Mouse (Mus musculus): ENCODE data around the gene Zan.
"Not testable (repeated sequence)": the region's sequence is repeated elsewhere in the genome, so short reads cannot be mapped to it uniquely, and the experiment has no call there.

The Zan gene

GRCm38 (mm10) chr5:137433889-137434288 is 43.0 kb downstream of the Zan start:
- in situ Hi-C loops (cut with MboI; ENCODE audit: low pct_unique_long_range_greater_than_20kb in 1 of 2, low sequenced_read_pairs in 2 of 2, unreplicated experiment in 1 of 2) = no loop called here

DNA sequence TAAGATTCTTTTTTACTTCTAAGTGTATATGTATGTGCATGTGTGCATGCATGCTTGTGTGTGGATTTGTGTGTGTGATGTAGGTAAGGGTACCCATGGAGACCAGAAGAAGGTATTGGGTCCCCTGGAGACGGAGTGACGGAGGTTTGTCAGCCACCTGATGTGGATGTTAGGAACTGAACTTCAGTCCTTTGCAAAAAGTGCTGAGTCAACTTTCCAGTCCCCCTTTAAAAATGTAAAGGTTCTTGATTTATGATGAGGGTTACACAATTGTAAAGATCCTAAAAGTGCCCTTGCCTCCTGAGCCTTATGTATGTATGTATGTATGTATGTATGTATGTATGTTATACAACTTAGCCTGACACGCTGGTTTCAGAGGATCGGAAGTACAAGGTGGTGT is 46.5 kb downstream of the Zan start:
- in situ Hi-C loops (cut with MboI; ENCODE audit: low pct_unique_long_range_greater_than_20kb in 1 of 2, low sequenced_read_pairs in 2 of 2, unreplicated experiment in 1 of 2) = not testable (repeated sequence)

DNA sequence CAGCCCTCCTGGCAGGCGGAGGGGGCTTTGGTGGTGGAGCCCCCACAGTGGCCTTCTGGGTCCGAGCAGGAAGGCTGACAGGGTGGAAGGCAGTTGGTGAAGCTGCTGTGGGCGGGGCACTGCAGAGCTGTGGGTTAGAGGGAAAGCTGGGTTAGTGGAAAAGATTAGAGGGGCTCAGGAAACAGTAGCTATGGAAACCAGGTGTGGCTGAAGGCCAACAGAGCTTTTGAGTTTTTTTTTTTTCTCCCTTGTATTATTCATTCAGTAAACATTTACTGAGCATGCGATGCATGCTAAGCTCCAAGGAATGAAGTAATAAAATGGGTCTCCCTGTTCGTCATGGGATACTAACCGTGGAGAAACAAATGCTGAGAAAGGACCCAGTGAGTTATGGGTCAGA is 51.2 kb downstream of the Zan start:
- in situ Hi-C loops (cut with MboI; ENCODE audit: low pct_unique_long_range_greater_than_20kb in 1 of 2, low sequenced_read_pairs in 2 of 2, unreplicated experiment in 1 of 2) = no loop called here

DNA sequence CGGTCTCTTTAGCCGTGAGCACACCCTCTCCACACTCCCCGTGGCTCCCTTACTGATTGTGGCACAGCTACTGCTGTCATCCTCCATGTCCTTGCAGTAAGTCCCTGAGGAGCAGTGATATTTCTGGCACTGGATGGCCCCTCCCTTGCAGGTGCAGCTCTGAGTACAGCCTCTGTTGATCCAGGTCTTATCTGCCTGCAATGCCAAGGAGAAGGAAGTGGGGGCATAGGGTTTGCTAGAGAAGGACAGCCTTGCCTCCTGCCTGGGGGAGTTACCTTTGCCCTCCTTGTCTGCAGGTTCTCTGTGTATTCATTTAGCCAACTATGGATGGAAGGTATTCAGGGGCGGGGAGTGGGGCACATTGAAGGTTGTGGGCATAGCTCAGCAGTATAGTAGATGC is 57.0 kb downstream of the Zan start:
- in situ Hi-C loops (cut with MboI; ENCODE audit: low pct_unique_long_range_greater_than_20kb in 1 of 2, low sequenced_read_pairs in 2 of 2, unreplicated experiment in 1 of 2) = no loop called here

DNA sequence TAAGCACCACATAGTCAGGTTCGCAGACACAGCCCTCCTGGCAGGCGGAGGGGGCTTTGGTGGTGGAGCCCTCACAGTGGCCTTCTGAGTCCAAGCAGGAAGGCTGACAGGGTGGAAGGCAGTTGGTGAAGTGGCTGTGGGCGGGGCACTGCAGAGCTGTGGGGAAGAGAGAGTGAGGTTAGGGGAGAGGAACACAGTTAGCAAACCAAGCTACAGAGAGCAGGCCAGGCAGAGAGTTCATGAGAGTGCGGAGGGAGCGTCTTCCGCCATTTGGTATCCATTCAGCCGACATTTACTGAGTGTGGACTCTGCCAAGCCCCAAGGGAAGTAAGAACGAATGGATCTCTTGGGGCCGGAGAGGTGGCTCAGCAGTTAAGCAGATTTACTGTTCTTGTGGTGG is 57.8 kb downstream of the Zan start:
- in situ Hi-C loops (cut with MboI; ENCODE audit: low pct_unique_long_range_greater_than_20kb in 1 of 2, low sequenced_read_pairs in 2 of 2, unreplicated experiment in 1 of 2) = no loop called here

GRCm38 (mm10) chr5:137414253-137414652 is 62.6 kb downstream of the Zan start:
- in situ Hi-C loops (cut with MboI; ENCODE audit: low pct_unique_long_range_greater_than_20kb in 1 of 2, low sequenced_read_pairs in 2 of 2, unreplicated experiment in 1 of 2) = no loop called here

DNA sequence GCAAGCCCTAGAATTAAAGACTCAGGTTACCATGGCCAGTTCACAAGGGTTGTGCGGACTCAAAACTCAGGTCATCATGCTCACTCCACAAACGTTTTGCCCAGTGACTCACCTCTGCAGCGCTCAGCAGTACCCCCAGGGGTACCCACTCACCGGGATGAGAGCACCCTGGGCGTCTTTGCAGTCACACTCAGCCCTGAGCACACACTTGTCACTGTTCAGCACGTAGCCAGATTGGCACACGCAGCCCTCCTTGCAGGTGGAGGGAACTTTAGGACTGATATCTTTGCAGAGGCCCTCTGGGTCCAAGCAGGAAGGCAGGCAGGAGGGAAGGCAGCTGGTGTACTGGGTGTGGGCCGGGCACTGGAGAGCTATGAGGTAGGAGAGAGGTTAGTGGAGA is 65.6 kb downstream of the Zan start:
- in situ Hi-C loops (cut with MboI; ENCODE audit: low pct_unique_long_range_greater_than_20kb in 1 of 2, low sequenced_read_pairs in 2 of 2, unreplicated experiment in 1 of 2) = no loop called here

DNA sequence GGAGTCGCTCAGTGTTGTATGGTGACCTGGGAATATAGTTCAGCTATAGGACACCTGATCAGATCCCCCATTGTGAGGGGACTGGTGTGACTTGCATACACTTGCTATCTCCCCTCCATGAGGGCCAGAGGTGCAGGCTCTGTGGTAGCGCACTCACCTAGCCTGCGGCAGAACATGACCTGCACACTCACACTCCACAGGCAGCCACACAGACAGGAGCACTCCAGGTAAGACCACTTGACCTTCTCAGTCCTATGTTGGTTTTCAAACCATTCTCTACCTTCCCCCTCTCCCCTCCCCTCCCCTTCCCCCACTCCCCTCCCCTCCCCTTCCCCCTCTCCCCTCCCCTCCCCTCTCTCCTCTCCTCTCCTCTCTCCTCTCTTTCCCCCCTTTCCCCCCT is 66.3 kb downstream of the Zan start:
- in situ Hi-C loops (cut with MboI; ENCODE audit: low pct_unique_long_range_greater_than_20kb in 1 of 2, low sequenced_read_pairs in 2 of 2, unreplicated experiment in 1 of 2) = no loop called here

DNA sequence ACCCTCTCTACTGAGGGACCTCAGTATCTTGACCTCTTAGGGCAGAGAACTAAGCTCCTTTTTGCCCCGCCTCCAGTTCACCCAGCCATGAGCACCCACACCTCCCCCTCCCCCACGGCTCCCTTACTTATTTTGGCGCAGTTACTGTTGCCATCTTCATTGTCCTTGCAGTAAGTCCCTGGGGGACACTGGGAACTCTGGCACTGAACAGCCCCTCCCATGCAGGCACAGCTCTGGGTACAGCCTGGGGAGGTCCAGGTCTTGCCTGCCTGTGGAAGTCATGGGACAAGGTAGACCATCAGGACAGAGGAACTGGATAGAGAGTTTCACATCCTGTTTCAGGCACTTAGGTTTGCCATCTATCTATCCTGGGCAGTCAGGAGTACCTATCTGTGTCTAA is 66.8 kb downstream of the Zan start:
- in situ Hi-C loops (cut with MboI; ENCODE audit: low pct_unique_long_range_greater_than_20kb in 1 of 2, low sequenced_read_pairs in 2 of 2, unreplicated experiment in 1 of 2) = no loop called here

DNA sequence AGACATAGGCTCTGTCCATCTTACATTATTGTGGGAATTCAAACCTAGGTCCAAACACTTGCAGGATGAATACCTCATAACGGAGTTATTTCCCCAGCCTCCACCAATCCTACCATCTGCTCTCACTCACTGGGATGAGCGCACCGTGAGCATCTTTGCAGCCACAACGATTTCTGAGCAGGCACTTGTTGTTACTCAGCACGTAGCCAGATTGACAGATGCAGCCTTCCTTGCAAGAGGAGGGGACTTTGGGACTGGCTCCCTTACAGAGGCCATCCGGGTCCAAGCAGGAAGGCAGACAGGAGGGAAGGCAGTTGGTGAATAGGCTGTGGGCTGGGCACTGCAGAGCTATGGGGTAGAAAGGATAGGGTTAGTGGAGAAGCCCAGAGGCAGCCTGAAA is 67.4 kb downstream of the Zan start:
- in situ Hi-C loops (cut with MboI; ENCODE audit: low pct_unique_long_range_greater_than_20kb in 1 of 2, low sequenced_read_pairs in 2 of 2, unreplicated experiment in 1 of 2) = no loop called here

- in situ Hi-C loops (cut with MboI; ENCODE audit: low pct_unique_long_range_greater_than_20kb in 1 of 2, low sequenced_read_pairs in 2 of 2, unreplicated experiment in 1 of 2) = no loop called here
Observed at GRCm38 (mm10) chr5:137404081-137404480, 72.8 kb downstream of the Zan start.

- in situ Hi-C loops (cut with MboI; ENCODE audit: low pct_unique_long_range_greater_than_20kb in 1 of 2, low sequenced_read_pairs in 2 of 2, unreplicated experiment in 1 of 2) = no loop called here
Observed at GRCm38 (mm10) chr5:137394456-137394855, 82.4 kb downstream of the Zan start.

GRCm38 (mm10) chr5:137391641-137392040 is 85.2 kb downstream of the Zan start:
- in situ Hi-C loops (cut with MboI; ENCODE audit: low pct_unique_long_range_greater_than_20kb in 1 of 2, low sequenced_read_pairs in 2 of 2, unreplicated experiment in 1 of 2) = no loop called here

DNA sequence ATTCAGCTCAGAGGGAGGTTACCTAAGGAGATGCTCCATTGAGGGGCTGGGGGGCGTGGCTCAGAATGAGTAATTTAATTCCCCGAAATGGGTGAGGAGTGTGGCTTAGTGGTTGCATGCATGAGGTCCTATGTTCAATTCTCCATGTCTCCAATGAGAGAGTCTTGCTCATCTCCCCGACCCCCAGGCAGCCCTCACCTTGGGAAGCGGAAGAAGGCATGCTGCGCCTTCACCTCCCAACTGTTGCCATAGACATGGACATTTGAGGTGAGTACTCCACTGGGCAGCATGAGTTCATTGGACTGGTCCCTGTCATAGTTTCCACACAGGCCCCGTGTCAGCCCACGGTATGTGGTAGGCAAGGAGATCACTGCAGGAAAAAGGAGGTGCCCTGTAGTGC is 90.2 kb downstream of the Zan start:
- in situ Hi-C loops (cut with MboI; ENCODE audit: low pct_unique_long_range_greater_than_20kb in 1 of 2, low sequenced_read_pairs in 2 of 2, unreplicated experiment in 1 of 2) = no loop called here

GRCm38 (mm10) chr5:137383441-137383840 is 93.4 kb downstream of the Zan start:
- in situ Hi-C loops (cut with MboI; ENCODE audit: low pct_unique_long_range_greater_than_20kb in 1 of 2, low sequenced_read_pairs in 2 of 2, unreplicated experiment in 1 of 2) = no loop called here

- in situ Hi-C loops (cut with MboI; ENCODE audit: low pct_unique_long_range_greater_than_20kb in 1 of 2, low sequenced_read_pairs in 2 of 2, unreplicated experiment in 1 of 2) = no loop called here
Observed at GRCm38 (mm10) chr5:137381152-137381551, 95.7 kb downstream of the Zan start.

GRCm38 (mm10) chr5:137377603-137378002 is 99.3 kb downstream of the Zan start:
- in situ Hi-C loops (cut with MboI; ENCODE audit: low pct_unique_long_range_greater_than_20kb in 1 of 2, low sequenced_read_pairs in 2 of 2, unreplicated experiment in 1 of 2) = no loop called here

GRCm38 (mm10) chr5:137377176-137377575 is 99.7 kb downstream of the Zan start:
- in situ Hi-C loops (cut with MboI; ENCODE audit: low pct_unique_long_range_greater_than_20kb in 1 of 2, low sequenced_read_pairs in 2 of 2, unreplicated experiment in 1 of 2) = no loop called here

- in situ Hi-C loops (cut with MboI; ENCODE audit: low pct_unique_long_range_greater_than_20kb in 1 of 2, low sequenced_read_pairs in 2 of 2, unreplicated experiment in 1 of 2) = no loop called here
Observed at GRCm38 (mm10) chr5:137376722-137377121, 100.1 kb downstream of the Zan start.

DNA sequence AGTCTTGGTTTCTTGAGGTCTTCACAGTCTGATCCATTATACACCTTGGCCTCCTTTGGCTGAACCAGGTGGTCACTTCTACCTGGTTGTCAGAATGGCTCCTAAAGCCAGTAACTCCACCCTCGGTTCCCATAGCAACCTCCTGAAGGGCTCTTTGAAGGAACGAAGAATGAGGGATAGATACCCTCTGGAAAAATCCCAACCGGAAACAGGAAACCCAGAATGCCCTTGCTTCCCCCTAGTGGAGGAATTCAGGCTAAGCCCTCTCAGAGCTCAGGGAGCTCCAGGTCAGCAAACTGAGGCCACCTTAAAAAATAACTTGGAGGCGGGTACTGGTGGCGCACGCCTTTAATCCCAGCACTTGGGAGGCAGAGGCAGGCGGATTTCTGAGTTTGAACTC is 100.7 kb downstream of the Zan start:
- in situ Hi-C loops (cut with MboI; ENCODE audit: low pct_unique_long_range_greater_than_20kb in 1 of 2, low sequenced_read_pairs in 2 of 2, unreplicated experiment in 1 of 2) = no loop called here

GRCm38 (mm10) chr5:137375627-137376026 is 101.2 kb downstream of the Zan start:
- in situ Hi-C loops (cut with MboI; ENCODE audit: low pct_unique_long_range_greater_than_20kb in 1 of 2, low sequenced_read_pairs in 2 of 2, unreplicated experiment in 1 of 2) = no loop called here

Measured in mouse embryonic stem cell (cell line).